Mouse (Mus musculus) CH12.LX (cell line): ENCODE results near the gene Frmd5.

Source experiments
- ELF1 ChIP-seq: IDR thresholded peaks from 2 replicates; pipeline ENCODE4 v1.6.1; 2014; ENCODE audit warnings: low read depth, mild to moderate bottlenecking, inconsistent platforms, low read length, improper control_type of control experiment
- KAT2A ChIP-seq: IDR thresholded peaks from 2 replicates; pipeline ENCODE4 v1.6.1; 2012; ENCODE audit warnings: low read length, improper control_type of control experiment, inconsistent platforms; ENCODE audit not compliant: insufficient replicate concordance
- MAZ ChIP-seq: IDR thresholded peaks from 2 replicates; pipeline ENCODE4 v1.6.1; 2012; ENCODE audit warnings: low read depth, mild to moderate bottlenecking, inconsistent platforms, low read length, improper control_type of control experiment, moderate library complexity
- POLR2A ChIP-seq: IDR thresholded peaks from 2 replicates; pipeline ENCODE4 v1.6.1; 2011; ENCODE audit warnings: low read depth, mild to moderate bottlenecking, improper control_type of control experiment, low read length

- TF ChIP-seq MAZ (no peak), POLR2A (no peak), KAT2A (no peak), ELF1 (no peak)
Measured at GRCm38 (mm10) chr2:121761281-121761795, 45.5 kb downstream of the Frmd5 start.
